Mouse (Mus musculus) limb, embryonic 15.5 days (tissue): ENCODE measurements around the gene Cers6. TPM values are rescaled to one million over a fixed set of nuclear protein-coding genes. Genes with fewer than 3 reads are reported as not detected.
A peak's percentile ranks its signal among the peaks of the same experiment; 100 is the strongest.

Experiments used
- ATAC-seq: fragments of 200-750 bp; cut with Nextera tagmentation; 2 replicates; pipeline ENCODE4 v1.8.0; 2017; ENCODE audit warnings: low read depth, moderate TSS enrichment; ENCODE audit not compliant: insufficient number of reproducible peaks, low FRiP score, low TSS enrichment
- H3K27ac ChIP-seq: fragments of 300-500 bp; sonication (generic); 2 replicates; pipeline ENCODE4 v1.5.1; 2015; ENCODE audit warnings: moderate library complexity, mild to moderate bottlenecking, inconsistent platforms
- H3K27me3 ChIP-seq: fragments of 300-500 bp; sonication (generic); 2 replicates; pipeline ENCODE4 v1.6.1; 2015; ENCODE audit warnings: inconsistent platforms
- H3K36me3 ChIP-seq: fragments of 300-500 bp; sonication (generic); 2 replicates; pipeline ENCODE4 v1.6.1; 2015; ENCODE audit warnings: inconsistent platforms
- H3K4me1 ChIP-seq: fragments of 300-500 bp; sonication (generic); 2 replicates; pipeline ENCODE4 v1.6.1; 2015; ENCODE audit warnings: inconsistent platforms
- H3K4me2 ChIP-seq: fragments of 300-500 bp; sonication (generic); 2 replicates; pipeline ENCODE4 v1.6.1; 2015; ENCODE audit warnings: mild to moderate bottlenecking, inconsistent platforms
- H3K4me3 ChIP-seq: fragments of 300-500 bp; sonication (generic); 2 replicates; pipeline ENCODE4 v1.5.1; 2015; ENCODE audit warnings: mild to moderate bottlenecking, inconsistent platforms
- H3K9ac ChIP-seq: fragments of 300-500 bp; sonication (generic); 2 replicates; pipeline ENCODE4 v1.6.1; 2015; ENCODE audit warnings: inconsistent platforms
- H3K9me3 ChIP-seq: fragments of 300-500 bp; sonication (generic); 2 replicates; pipeline ENCODE4 v1.6.1; 2016; ENCODE audit warnings: inconsistent platforms
- whole genome bisulfite sequencing: fragments of 180-500 bp; shearing (Covaris S2); methylation state at CpG from one replicate; pipeline ENCODE4 v1.1.7; 2015; 5-methylcytosine and 5-hydroxymethylcytosine counted together
- polyA plus RNA-seq: library from polyadenylated mRNA; unstranded; fragments of >200 nt; fragmentation: Nextera tagmentation; extraction: Ambion mirVana; gene quantifications from 2 replicates; pipeline ENCODE4 v1.2.1, GENCODE M21; 2015

Cers6 gene
- polyA plus RNA-seq, 1 experiment from 2014 or later: 27.6 TPM

DNA sequence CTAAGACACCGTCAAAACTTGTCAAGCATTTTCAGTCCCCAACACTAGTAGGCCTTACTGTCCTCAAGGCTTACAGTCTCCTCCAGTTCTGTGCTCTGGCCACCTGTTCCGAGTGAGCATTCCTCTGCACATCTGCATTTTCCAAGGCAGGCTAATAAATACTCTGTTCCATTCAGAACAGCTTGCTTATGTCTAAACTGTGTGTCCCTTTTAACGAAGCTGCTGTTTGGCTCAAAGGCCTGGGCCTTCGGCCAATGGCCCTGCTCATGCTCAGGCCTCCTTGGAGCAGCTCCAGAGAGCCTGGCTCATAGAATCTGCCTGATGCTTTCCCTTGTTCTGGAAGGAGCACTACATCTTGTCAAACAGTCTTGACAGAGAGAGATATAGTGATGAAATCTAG lies 193.0 kb downstream of the Cers6 start:
- no peaks in the 10 kb centered on the region for H3K36me3 ChIP-seq
- WGBS: 31% methylated on average over 4 of the region's 4 CpGs
- no peaks in the 10 kb centered on the region for H3K27me3 ChIP-seq
- no peak overlapping the region for H3K27ac ChIP-seq
- H3K4me2 ChIP-seq: no peak overlapping the region
- no peak overlapping the region for H3K9ac ChIP-seq
- no peak overlapping the region for H3K4me3 ChIP-seq
- 0 out of 2 replicates have a peak, but pooled peaks have one; percentile 44 for ATAC-seq
- peaks cover 11% of the 10 kb centered on the region; the same call in 1 of the 2 replicates for H3K4me1 ChIP-seq
- H3K9me3 ChIP-seq: no peaks in the 10 kb centered on the region

DNA sequence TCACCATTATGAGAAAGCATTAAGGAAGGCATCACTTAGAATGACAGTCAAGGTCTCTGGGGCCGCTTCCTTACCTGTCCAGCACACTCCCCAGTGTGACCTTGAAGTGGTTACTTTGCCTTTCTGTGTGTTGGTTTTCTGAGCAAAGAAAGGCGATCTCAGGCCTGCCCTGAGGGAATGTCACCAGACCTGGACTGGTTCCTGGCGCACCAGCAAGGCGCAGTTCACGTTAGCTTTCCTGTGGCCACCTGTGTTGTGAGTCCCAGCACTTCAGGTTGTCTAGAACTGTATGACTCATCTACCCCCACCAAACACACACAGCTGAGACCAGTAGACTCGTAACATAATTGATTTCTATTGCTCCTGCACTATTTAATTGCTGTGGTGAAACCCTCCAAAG lies 193.9 kb downstream of the Cers6 start:
- ATAC-seq: no peak
- Histone ChIP-seq H3K4me3 (no peak overlapping the region), H3K27me3 (no peaks in the 10 kb centered on the region), H3K27ac (no peak overlapping the region), H3K9me3 (no peaks in the 10 kb centered on the region), H3K9ac (no peak overlapping the region), H3K4me2 (no peak overlapping the region), H3K4me1 (peaks cover 11% of the 10 kb centered on the region; the same call in 1 of the 2 replicates), H3K36me3 (no peaks in the 10 kb centered on the region)
- 88% methylated on average over 6 of the region's 6 CpGs for WGBS

DNA sequence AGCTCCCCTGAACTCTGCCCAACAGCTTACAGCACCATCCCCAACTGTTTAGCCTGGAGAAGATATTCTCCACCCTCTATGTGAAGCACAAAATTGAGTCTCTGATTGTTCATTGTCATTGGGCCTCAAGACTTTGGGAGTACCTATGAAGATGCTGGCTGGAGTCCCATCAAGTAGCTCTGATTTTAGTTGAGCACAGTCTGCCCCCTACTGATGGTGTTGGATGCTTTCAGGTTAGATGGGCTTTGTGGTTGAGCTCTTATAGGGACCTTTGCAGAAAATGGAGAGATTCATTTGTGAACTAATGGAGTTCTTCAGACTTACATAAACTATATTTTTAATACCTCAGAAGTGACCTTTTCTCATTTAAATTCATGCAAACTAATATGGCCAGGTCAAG lies 200.1 kb downstream of the Cers6 start:
- H3K4me1 ChIP-seq: no peaks in the 10 kb centered on the region
- no peak overlapping the region for H3K4me3 ChIP-seq
- no peaks in the 10 kb centered on the region for H3K27me3 ChIP-seq
- no peak for ATAC-seq
- no peak overlapping the region for H3K4me2 ChIP-seq
- H3K9ac ChIP-seq: no peak overlapping the region
- H3K36me3 ChIP-seq: no peaks in the 10 kb centered on the region
- H3K27ac ChIP-seq: no peak overlapping the region
- no peaks in the 10 kb centered on the region for H3K9me3 ChIP-seq

GRCm38 (mm10) chr2:69061910-69062689 lies 200.9 kb downstream of the Cers6 start:
- Histone ChIP-seq H3K36me3 (no peaks in the 10 kb centered on the region), H3K4me3 (no peak overlapping the region), H3K4me2 (no peak overlapping the region), H3K9ac (no peak overlapping the region), H3K9me3 (no peaks in the 10 kb centered on the region), H3K27me3 (no peaks in the 10 kb centered on the region), H3K27ac (no peak overlapping the region), H3K4me1 (no peaks in the 10 kb centered on the region)
- WGBS: 77% methylated on average over 5 of the region's 5 CpGs
- ATAC-seq: no peak

GRCm38 (mm10) chr2:69064759-69065158 lies 203.5 kb downstream of the Cers6 start:
- no peak overlapping the region for H3K4me2 ChIP-seq
- WGBS: 90% methylated on average over 6 of the region's 6 CpGs
- H3K27ac ChIP-seq: no peak overlapping the region
- no peak overlapping the region for H3K9ac ChIP-seq
- no peaks in the 10 kb centered on the region for H3K4me1 ChIP-seq
- ATAC-seq: no peak
- no peaks in the 10 kb centered on the region for H3K27me3 ChIP-seq
- H3K36me3 ChIP-seq: no peaks in the 10 kb centered on the region
- H3K4me3 ChIP-seq: no peak overlapping the region
- H3K9me3 ChIP-seq: no peaks in the 10 kb centered on the region

GRCm38 (mm10) chr2:69071440-69072235 lies 210.4 kb downstream of the Cers6 start:
- Histone ChIP-seq H3K9ac (no peak overlapping the region), H3K9me3 (no peaks in the 10 kb centered on the region), H3K36me3 (no peaks in the 10 kb centered on the region), H3K27me3 (no peaks in the 10 kb centered on the region), H3K4me2 (no peak overlapping the region), H3K27ac (no peak overlapping the region), H3K4me3 (no peak overlapping the region), H3K4me1 (0 out of 2 replicates have a peak, but pooled peaks cover 4% of the 10 kb centered on the region)
- ATAC-seq: no peak
- 69% methylated on average over 7 of the region's 7 CpGs for WGBS

GRCm38 (mm10) chr2:69077189-69077588 lies 215.9 kb downstream of the Cers6 start:
- no peaks in the 10 kb centered on the region for H3K27me3 ChIP-seq
- 0 out of 2 replicates have a peak, but pooled peaks cover 4% of the 10 kb centered on the region for H3K4me1 ChIP-seq
- no peak overlapping the region for H3K4me2 ChIP-seq
- H3K9ac ChIP-seq: no peak overlapping the region
- no peak overlapping the region for H3K27ac ChIP-seq
- no peaks in the 10 kb centered on the region for H3K9me3 ChIP-seq
- WGBS: 74% methylated on average over 3 of the region's 3 CpGs
- no peaks in the 10 kb centered on the region for H3K36me3 ChIP-seq
- no peak overlapping the region for H3K4me3 ChIP-seq
- no peak; the same call in 1 of the 2 replicates for ATAC-seq

- H3K9me3 ChIP-seq: no peaks in the 10 kb centered on the region
- no peak overlapping the region for H3K4me2 ChIP-seq
- H3K27me3 ChIP-seq: no peaks in the 10 kb centered on the region
- H3K4me3 ChIP-seq: no peak overlapping the region
- H3K27ac ChIP-seq: no peak overlapping the region
- 49% methylated on average over 1 of the region's 1 CpGs for WGBS
- no peaks in the 10 kb centered on the region for H3K4me1 ChIP-seq
- H3K36me3 ChIP-seq: no peaks in the 10 kb centered on the region
- ATAC-seq: no peak
- H3K9ac ChIP-seq: no peak overlapping the region
Observed at GRCm38 (mm10) chr2:69080760-69081159, 219.5 kb downstream of the Cers6 start.

GRCm38 (mm10) chr2:69082499-69083197 lies 221.4 kb downstream of the Cers6 start:
- no peaks in the 10 kb centered on the region for H3K9me3 ChIP-seq
- no peak overlapping the region for H3K9ac ChIP-seq
- 0 out of 2 replicates have a peak, but pooled peaks cover 3% of the 10 kb centered on the region for H3K4me1 ChIP-seq
- ATAC-seq: no peak
- no peaks in the 10 kb centered on the region for H3K36me3 ChIP-seq
- no peak overlapping the region for H3K4me3 ChIP-seq
- no peaks in the 10 kb centered on the region for H3K27me3 ChIP-seq
- H3K27ac ChIP-seq: no peak overlapping the region
- 66% methylated on average over 8 of the region's 8 CpGs for WGBS
- H3K4me2 ChIP-seq: no peak overlapping the region

DNA sequence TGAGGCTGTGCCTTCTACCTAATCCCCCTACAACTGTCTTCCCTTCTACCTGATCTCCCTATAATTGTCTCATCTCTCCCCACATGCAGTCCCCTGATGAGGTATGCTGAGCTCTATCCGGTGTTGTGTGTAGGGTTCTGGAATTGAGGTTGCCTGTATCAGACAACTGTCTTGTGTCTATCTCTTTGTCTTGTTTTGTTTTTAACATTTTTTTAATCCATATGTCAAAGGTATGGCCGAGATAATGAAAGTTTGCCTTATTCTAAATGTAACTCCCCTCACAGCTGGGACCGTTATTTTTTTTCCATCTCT lies 221.9 kb downstream of the Cers6 start:
- no peak overlapping the region for H3K9ac ChIP-seq
- WGBS: 77% methylated on average over 3 of the region's 3 CpGs
- H3K4me2 ChIP-seq: no peak overlapping the region
- 0 out of 2 replicates have a peak, but pooled peaks cover 3% of the 10 kb centered on the region for H3K4me1 ChIP-seq
- no peak for ATAC-seq
- H3K9me3 ChIP-seq: no peaks in the 10 kb centered on the region
- no peak overlapping the region for H3K4me3 ChIP-seq
- H3K36me3 ChIP-seq: no peaks in the 10 kb centered on the region
- H3K27me3 ChIP-seq: no peaks in the 10 kb centered on the region
- H3K27ac ChIP-seq: no peak overlapping the region

DNA sequence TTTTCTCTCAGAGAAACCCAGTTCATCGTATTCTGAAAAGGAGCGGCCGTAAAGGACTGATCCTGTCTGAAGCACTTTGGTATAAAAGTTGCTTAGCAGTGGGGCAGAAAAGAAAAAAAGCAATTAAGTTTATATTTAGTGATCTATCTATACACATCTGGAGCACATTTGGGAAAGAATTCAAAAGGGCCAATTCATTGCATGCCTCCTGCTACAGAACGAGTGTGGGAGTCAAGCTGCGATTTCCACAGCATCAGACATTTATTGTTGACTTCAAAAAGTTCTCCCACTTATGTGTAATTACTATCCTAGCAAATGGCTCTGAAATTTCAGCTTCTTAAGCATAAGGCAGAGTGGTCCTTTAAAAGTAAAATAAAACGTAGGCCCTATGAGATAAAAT lies 223.2 kb downstream of the Cers6 start:
- Histone ChIP-seq H3K4me1 (0 out of 2 replicates have a peak, but pooled peaks cover 3% of the 10 kb centered on the region), H3K4me2 (no peak overlapping the region), H3K9me3 (no peaks in the 10 kb centered on the region), H3K27ac (peak overlapping the region; percentile 17; the same call in 1 of the 2 replicates), H3K9ac (no peak overlapping the region), H3K4me3 (no peak overlapping the region), H3K27me3 (no peaks in the 10 kb centered on the region), H3K36me3 (no peaks in the 10 kb centered on the region)
- ATAC-seq: no peak
- 34% methylated on average over 6 of the region's 6 CpGs for WGBS
